Mouse (Mus musculus) right cerebral cortex, postnatal 10 days (tissue): Measurements from ENCODE around the gene Ush1g.
A peak's percentile ranks its signal among the peaks of the same experiment; 100 is the strongest.

Experiments
- DNase-seq, 2 experiments: peaks; one replicate each; pipeline ENCODE4 v3.0.0; 2021; ENCODE audit warnings: low spot score in 2 of 2

Ush1g gene

GRCm38 (mm10) chr11:115334531-115334930 is 12.7 kb upstream of the Ush1g start, which contains the start of gene Otop3:
TSS of gene Otop3 (plus strand) at chr11:115334731.
- no peak for DNase-seq

GRCm38 (mm10) chr11:115329339-115329738 is 7.5 kb upstream of the Ush1g start:
- DNase-seq, result no peak

GRCm38 (mm10) chr11:115326730-115327129 is 4.9 kb upstream of the Ush1g start:
- DNase-seq, result no peak

- DNase-seq, result no peak
These were observed 1.5 kb upstream of the Ush1g start for GRCm38 (mm10) chr11:115323354-115323753.

GRCm38 (mm10) chr11:115319704-115320383 is 2.0 kb downstream of the Ush1g start:
- no peak for DNase-seq

GRCm38 (mm10) chr11:115318245-115319027 is 3.4 kb downstream of the Ush1g start:
- no peak for DNase-seq

GRCm38 (mm10) chr11:115317204-115317603 is 4.6 kb downstream of the Ush1g start:
- no peak for DNase-seq

- no peak for DNase-seq
These were observed 7.6 kb downstream of the Ush1g start for GRCm38 (mm10) chr11:115314249-115314648.

- DNase-seq, result no peak
These were observed 13.1 kb downstream of the Ush1g start for GRCm38 (mm10) chr11:115308781-115309180.

GRCm38 (mm10) chr11:115306863-115307262 is 15.0 kb downstream of the Ush1g start, which contains the start of gene Otop2:
TSS of gene Otop2 (plus strand) at chr11:115307163.
- DNase-seq, result no peak

GRCm38 (mm10) chr11:115303167-115303566 is 18.7 kb downstream of the Ush1g start:
- no peak for DNase-seq

GRCm38 (mm10) chr11:115301351-115301750 is 20.5 kb downstream of the Ush1g start:
- no peak for DNase-seq

- no peak for DNase-seq
These were observed 21.1 kb downstream of the Ush1g start for GRCm38 (mm10) chr11:115300745-115301144.

- no peak for DNase-seq
These were observed 23.7 kb downstream of the Ush1g start for GRCm38 (mm10) chr11:115298160-115298559.

- DNase-seq, result peak; percentile 75
These were observed 24.5 kb downstream of the Ush1g start, which contains the start of gene Fads6 for GRCm38 (mm10) chr11:115297214-115297826. TSS of gene Fads6 (minus strand) at chr11:115297663.

GRCm38 (mm10) chr11:115296471-115297210 is 25.2 kb downstream of the Ush1g start:
- DNase-seq, result no peak

GRCm38 (mm10) chr11:115295939-115296338 is 25.9 kb downstream of the Ush1g start:
- DNase-seq, result no peak

GRCm38 (mm10) chr11:115292631-115293375 is 29.0 kb downstream of the Ush1g start:
- DNase-seq, result no peak

GRCm38 (mm10) chr11:115291503-115291902 is 30.3 kb downstream of the Ush1g start:
- DNase-seq, result no peak

GRCm38 (mm10) chr11:115290919-115291318 is 30.9 kb downstream of the Ush1g start:
- peak in 1 of 2 experiments; percentile 76 for DNase-seq

- DNase-seq, result no peak
These were observed 31.5 kb downstream of the Ush1g start for GRCm38 (mm10) chr11:115290314-115290713.
